Mouse (Mus musculus): ENCODE results near the gene Gm13285. TPM values are rescaled to one million over a fixed set of nuclear protein-coding genes. Genes with fewer than 3 reads are reported as not detected.
"Not testable (repeated sequence)": the region's sequence is repeated elsewhere in the genome, so short reads cannot be mapped to it uniquely, and the experiment has no call there.

Gene Gm13285
- polyA plus RNA-seq, 1 experiment from 2014 or later, result 0.72 TPM

GRCm38 (mm10) chr4:88788402-88788801 is 11.1 kb upstream of the Gm13285 start, which contains the start of gene Gm13277:
Gene Gm13277 (plus strand): TSS chr4:88788632.
- WGBS, result 0% methylated on average over 1 of the region's 28 CpGs
- H3K9ac ChIP-seq (ENCODE audit: low read length); H3K4me2 ChIP-seq (ENCODE audit: low read depth, low read length); H3K27ac ChIP-seq (ENCODE audit: low read length); H3K36me3 ChIP-seq (ENCODE audit: control insufficient read depth, insufficient read depth); H3K4me3 ChIP-seq (ENCODE audit: low read length); ATAC-seq (replicated peaks; ENCODE audit: extremely low read depth, insufficient read depth, low FRiP score); H3K27me3 ChIP-seq (ENCODE audit: control insufficient read depth, insufficient read depth, low read length); H3K9me3 ChIP-seq (replicated peaks; ENCODE audit: control insufficient read depth, low read length); H3K4me1 ChIP-seq (ENCODE audit: control insufficient read depth, insufficient read depth, low read length): not testable (repeated sequence)

- H3K4me2 ChIP-seq (ENCODE audit: low read depth, low read length); H3K4me3 ChIP-seq (ENCODE audit: low read length); H3K27ac ChIP-seq (ENCODE audit: low read length); H3K9ac ChIP-seq (ENCODE audit: low read length); H3K9me3 ChIP-seq (replicated peaks; ENCODE audit: control insufficient read depth, low read length); H3K27me3 ChIP-seq (ENCODE audit: control insufficient read depth, insufficient read depth, low read length); ATAC-seq (replicated peaks; ENCODE audit: extremely low read depth, insufficient read depth, low FRiP score); H3K4me1 ChIP-seq (ENCODE audit: control insufficient read depth, insufficient read depth, low read length); H3K36me3 ChIP-seq (ENCODE audit: control insufficient read depth, insufficient read depth): not testable (repeated sequence)
- no CpG with 5 or more reads among the region's 28 CpGs for WGBS
Observed at GRCm38 (mm10) chr4:88791250-88791649, 8.2 kb upstream of the Gm13285 start, which contains the start of gene Gm13278. Gene Gm13278 (plus strand): TSS chr4:88791550.

DNA sequence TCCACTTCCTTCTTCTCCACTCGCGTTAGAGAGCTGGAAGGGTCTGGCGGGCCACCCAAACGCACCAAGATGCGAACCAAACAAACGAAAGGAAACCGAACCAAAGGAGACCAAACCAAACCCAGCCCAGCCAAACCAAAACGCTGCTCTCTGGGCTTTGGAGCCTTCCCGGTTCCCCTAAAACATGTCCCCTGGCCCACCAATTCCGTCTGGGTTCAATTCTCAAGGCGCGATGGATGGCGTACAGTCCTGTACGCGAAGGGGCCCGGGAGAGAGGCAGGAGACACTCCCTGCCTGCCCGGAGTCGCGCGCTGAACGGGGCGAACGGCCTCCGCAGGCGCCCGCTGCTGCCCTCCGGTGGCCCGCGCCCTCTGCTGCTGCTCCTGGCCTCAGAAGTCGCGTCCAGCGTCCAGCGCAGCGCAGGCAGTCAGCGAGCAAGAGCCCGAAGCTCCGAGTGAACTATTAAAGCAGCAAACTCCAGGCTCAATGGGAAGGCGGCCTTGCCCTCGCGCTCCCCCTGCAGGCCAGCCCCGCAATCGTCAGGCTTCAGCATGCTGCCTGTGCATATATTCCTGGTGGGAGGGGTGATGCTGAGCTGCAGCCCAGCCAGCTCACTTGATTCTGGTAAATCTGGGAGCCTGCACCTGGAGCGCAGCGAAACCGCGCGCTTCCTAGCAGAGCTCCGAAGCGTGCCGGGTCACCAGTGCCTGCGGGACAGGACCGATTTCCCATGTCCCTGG is 5.4 kb upstream of the Gm13285 start, which contains the start of gene Gm13275:
TSS of gene Gm13275 (plus strand) at position 552 of the 740 bp plus-strand sequence.
- H3K36me3 ChIP-seq (ENCODE audit: control insufficient read depth, insufficient read depth); H3K27me3 ChIP-seq (ENCODE audit: control insufficient read depth, insufficient read depth, low read length); H3K4me1 ChIP-seq (ENCODE audit: control insufficient read depth, insufficient read depth, low read length); H3K9ac ChIP-seq (ENCODE audit: low read length); ATAC-seq (replicated peaks; ENCODE audit: extremely low read depth, insufficient read depth, low FRiP score); H3K27ac ChIP-seq (ENCODE audit: low read length); H3K4me2 ChIP-seq (ENCODE audit: low read depth, low read length); H3K9me3 ChIP-seq (replicated peaks; ENCODE audit: control insufficient read depth, low read length); H3K4me3 ChIP-seq (ENCODE audit: low read length): not testable (repeated sequence)
- 0% methylated on average over 10 of the region's 52 CpGs for WGBS

- not testable (repeated sequence) for H3K4me2 ChIP-seq (ENCODE audit: low read depth, low read length); H3K4me1 ChIP-seq (ENCODE audit: control insufficient read depth, insufficient read depth, low read length); H3K9ac ChIP-seq (ENCODE audit: low read length); H3K27me3 ChIP-seq (ENCODE audit: control insufficient read depth, insufficient read depth, low read length); H3K9me3 ChIP-seq (replicated peaks; ENCODE audit: control insufficient read depth, low read length); H3K27ac ChIP-seq (ENCODE audit: low read length); H3K4me3 ChIP-seq (ENCODE audit: low read length); ATAC-seq (replicated peaks; ENCODE audit: extremely low read depth, insufficient read depth, low FRiP score); H3K36me3 ChIP-seq (ENCODE audit: control insufficient read depth, insufficient read depth)
- WGBS, result no CpG with 5 or more reads among the region's 28 CpGs
Observed at GRCm38 (mm10) chr4:88797097-88797496, 2.4 kb upstream of the Gm13285 start, which contains the start of gene Gm13279. Gene Gm13279 (plus strand): TSS chr4:88797397.

DNA sequence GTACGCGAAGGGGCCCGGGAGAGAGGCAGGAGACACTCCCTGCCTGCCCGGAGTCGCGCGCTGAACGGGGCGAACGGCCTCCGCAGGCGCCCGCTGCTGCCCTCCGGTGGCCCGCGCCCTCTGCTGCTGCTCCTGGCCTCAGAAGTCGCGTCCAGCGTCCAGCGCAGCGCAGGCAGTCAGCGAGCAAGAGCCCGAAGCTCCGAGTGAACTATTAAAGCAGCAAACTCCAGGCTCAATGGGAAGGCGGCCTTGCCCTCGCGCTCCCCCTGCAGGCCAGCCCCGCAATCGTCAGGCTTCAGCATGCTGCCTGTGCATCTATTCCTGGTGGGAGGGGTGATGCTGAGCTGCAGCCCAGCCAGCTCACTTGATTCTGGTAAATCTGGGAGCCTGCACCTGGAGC is 3.5 kb downstream of the Gm13285 start, which contains the start of gene Gm13287:
TSS of gene Gm13287 (plus strand) at position 301 of the 400 bp plus-strand sequence.
- H3K4me1 ChIP-seq (ENCODE audit: control insufficient read depth, insufficient read depth, low read length); H3K4me3 ChIP-seq (ENCODE audit: low read length); H3K27me3 ChIP-seq (ENCODE audit: control insufficient read depth, insufficient read depth, low read length); H3K9ac ChIP-seq (ENCODE audit: low read length); H3K4me2 ChIP-seq (ENCODE audit: low read depth, low read length); H3K9me3 ChIP-seq (replicated peaks; ENCODE audit: control insufficient read depth, low read length); ATAC-seq (replicated peaks; ENCODE audit: extremely low read depth, insufficient read depth, low FRiP score); H3K36me3 ChIP-seq (ENCODE audit: control insufficient read depth, insufficient read depth); H3K27ac ChIP-seq (ENCODE audit: low read length): not testable (repeated sequence)
- WGBS, result no CpG with 5 or more reads among the region's 29 CpGs

GRCm38 (mm10) chr4:88805231-88805630 is 5.8 kb downstream of the Gm13285 start, which contains the start of gene Gm13288:
Gene Gm13288 (plus strand): TSS chr4:88805531.
- not testable (repeated sequence) for H3K4me2 ChIP-seq (ENCODE audit: low read depth, low read length); ATAC-seq (replicated peaks; ENCODE audit: extremely low read depth, insufficient read depth, low FRiP score); H3K9ac ChIP-seq (ENCODE audit: low read length); H3K36me3 ChIP-seq (ENCODE audit: control insufficient read depth, insufficient read depth); H3K27me3 ChIP-seq (ENCODE audit: control insufficient read depth, insufficient read depth, low read length); H3K9me3 ChIP-seq (replicated peaks; ENCODE audit: control insufficient read depth, low read length); H3K4me1 ChIP-seq (ENCODE audit: control insufficient read depth, insufficient read depth, low read length); H3K27ac ChIP-seq (ENCODE audit: low read length)
- H3K4me3 ChIP-seq (ENCODE audit: low read length), result peak within 1 kb of the TSS; percentile 34
- no CpG with 5 or more reads among the region's 8 CpGs for WGBS

GRCm38 (mm10) chr4:88805761-88806160 is 6.3 kb downstream of the Gm13285 start:
- H3K4me1 ChIP-seq (ENCODE audit: control insufficient read depth, insufficient read depth, low read length); H3K9me3 ChIP-seq (replicated peaks; ENCODE audit: control insufficient read depth, low read length); H3K27me3 ChIP-seq (ENCODE audit: control insufficient read depth, insufficient read depth, low read length); H3K27ac ChIP-seq (ENCODE audit: low read length); H3K4me2 ChIP-seq (ENCODE audit: low read depth, low read length); ATAC-seq (replicated peaks; ENCODE audit: extremely low read depth, insufficient read depth, low FRiP score); H3K9ac ChIP-seq (ENCODE audit: low read length); H3K36me3 ChIP-seq (ENCODE audit: control insufficient read depth, insufficient read depth): not testable (repeated sequence)
- peak overlapping the region; percentile 34 for H3K4me3 ChIP-seq (ENCODE audit: low read length)
- WGBS, result 0% methylated on average over 9 of the region's 34 CpGs

DNA sequence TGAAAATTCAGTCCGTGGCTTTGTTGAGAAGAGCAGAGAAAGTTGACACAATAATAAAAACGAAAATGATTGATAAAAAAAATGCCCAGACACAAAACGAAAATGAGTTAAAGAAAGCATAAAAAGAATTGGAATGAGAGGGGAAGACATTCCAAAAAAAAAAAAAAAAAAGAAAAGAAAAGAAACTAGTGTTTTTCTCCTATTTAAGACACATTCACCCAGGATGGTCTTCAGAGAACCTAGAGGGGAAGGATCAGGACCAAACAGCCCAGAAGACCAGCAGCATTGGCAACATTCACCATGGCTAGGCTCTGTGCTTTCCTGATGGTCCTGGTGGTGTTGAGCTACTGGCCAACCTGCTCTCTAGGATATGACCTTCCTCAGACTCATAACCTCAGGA is 16.5 kb downstream of the Gm13285 start, which contains the start of gene Ifna7:
TSS of gene Ifna7 (plus strand) at position 301 of the 400 bp plus-strand sequence.
- 54% methylated on average over 3 of the region's 3 CpGs for WGBS
- Histone ChIP-seq H3K36me3 (ENCODE audit: control insufficient read depth, insufficient read depth) (no peaks in the 10 kb centered on the region), H3K9me3 (replicated peaks; ENCODE audit: control insufficient read depth, low read length) (no peaks in the 10 kb centered on the region), H3K4me3 (ENCODE audit: low read length) (no peak within 1 kb of the TSS), H3K4me2 (ENCODE audit: low read depth, low read length) (no peak within 1 kb of the TSS), H3K9ac (ENCODE audit: low read length) (no peak within 1 kb of the TSS), H3K27ac (ENCODE audit: low read length) (no peak within 1 kb of the TSS), H3K27me3 (ENCODE audit: control insufficient read depth, insufficient read depth, low read length) (no peaks in the 10 kb centered on the region), H3K4me1 (ENCODE audit: control insufficient read depth, insufficient read depth, low read length) (no peaks in the 10 kb centered on the region)
- ATAC-seq (replicated peaks; ENCODE audit: extremely low read depth, insufficient read depth, low FRiP score), result no peak

GRCm38 (mm10) chr4:88819659-88820058 is 20.2 kb downstream of the Gm13285 start, which contains the start of gene Ifna11:
Gene Ifna11 (plus strand): TSS chr4:88819959.
- Histone ChIP-seq H3K27ac (ENCODE audit: low read length) (no peak within 1 kb of the TSS), H3K4me2 (ENCODE audit: low read depth, low read length) (no peak within 1 kb of the TSS), H3K9ac (ENCODE audit: low read length) (no peak within 1 kb of the TSS), H3K4me3 (ENCODE audit: low read length) (no peak within 1 kb of the TSS), H3K27me3 (ENCODE audit: control insufficient read depth, insufficient read depth, low read length) (no peaks in the 10 kb centered on the region), H3K4me1 (ENCODE audit: control insufficient read depth, insufficient read depth, low read length) (no peaks in the 10 kb centered on the region), H3K36me3 (ENCODE audit: control insufficient read depth, insufficient read depth) (no peaks in the 10 kb centered on the region), H3K9me3 (replicated peaks; ENCODE audit: control insufficient read depth, low read length) (no peaks in the 10 kb centered on the region)
- no peak for ATAC-seq (replicated peaks; ENCODE audit: extremely low read depth, insufficient read depth, low FRiP score)
- 60% methylated on average over 1 of the region's 1 CpGs for WGBS

Data from heart, embryonic 16.5 days (tissue).